Mouse (Mus musculus) stomach, postnatal 0 days (tissue): ENCODE measurements at regions not wholly inside any gene's neighbourhood (a gene's known extent, or its start where the extent isn't known, plus 50 kb on each side); places are given as distances from the start of the nearest gene placed in this dataset.

Experiments
- ATAC-seq: fragments of 200-750 bp; cut with Nextera tagmentation; 2 replicates; pipeline ENCODE4 v1.8.0; 2017; ENCODE audit not compliant: low FRiP score, low TSS enrichment
- DNase-seq: peaks from one replicate; pipeline ENCODE4 v3.0.0-alpha.2; 2016; ENCODE audit warnings: low spot score
- H3K27ac ChIP-seq: fragments of 300-500 bp; sonication (generic); replicated peaks from 2 replicates; pipeline ENCODE4 v1.5.1; 2014; ENCODE audit warnings: mild to moderate bottlenecking, control low read depth
- H3K27me3 ChIP-seq: fragments of 300-500 bp; sonication (generic); 2 replicates; pipeline ENCODE4 v1.6.1; 2014; ENCODE audit warnings: low read length; ENCODE audit not compliant: control insufficient read depth, insufficient read depth
- H3K36me3 ChIP-seq: fragments of 300-500 bp; sonication (generic); 2 replicates; pipeline ENCODE4 v1.6.1; 2014; ENCODE audit warnings: low read length, mixed read lengths; ENCODE audit not compliant: control insufficient read depth, insufficient read depth
- H3K4me1 ChIP-seq: fragments of 300-500 bp; sonication (generic); replicated peaks from 2 replicates; pipeline ENCODE4 v1.6.1; 2014; ENCODE audit warnings: antibody characterized with exemption; ENCODE audit not compliant: control insufficient read depth, insufficient read depth
- H3K4me2 ChIP-seq: fragments of 300-500 bp; sonication (generic); replicated peaks from 2 replicates; pipeline ENCODE4 v1.6.1; 2014; ENCODE audit warnings: low read depth, mild to moderate bottlenecking, control low read depth, moderate library complexity
- H3K4me3 ChIP-seq: fragments of 300-500 bp; sonication (generic); 2 replicates; pipeline ENCODE4 v1.5.1; 2014; ENCODE audit warnings: low read depth, low read length, control low read depth
- H3K9ac ChIP-seq: fragments of 300-500 bp; sonication (generic); 2 replicates; pipeline ENCODE4 v1.6.1; 2014; ENCODE audit warnings: mild to moderate bottlenecking, low read length, control low read depth, mixed read lengths
- H3K9me3 ChIP-seq: fragments of 300-500 bp; sonication (generic); 2 replicates; pipeline ENCODE4 v1.6.1; 2016; ENCODE audit warnings: low read length; ENCODE audit not compliant: control insufficient read depth
- CTCF ChIP-seq: IDR thresholded peaks from 2 replicates; pipeline ENCODE4 v1.5.1; 2016; ENCODE audit warnings: antibody characterized with exemption, low read depth, mild to moderate bottlenecking, moderate library complexity
- EP300 ChIP-seq: optimal IDR thresholded peaks from 2 replicates; pipeline ENCODE3; 2016; ENCODE audit warnings: antibody characterized with exemption
- WGBS: fragments of 180-500 bp; shearing (Covaris S2); extraction: QIAGEN DNeasy Blood & Tissue Kit; methylation state at CpG from one replicate; pipeline ENCODE4 v1.1.7; 2014; 5-methylcytosine and 5-hydroxymethylcytosine counted together

- H3K4me3 ChIP-seq, result no peak overlapping the region
- no peak overlapping the region for H3K4me2 ChIP-seq
- H3K27ac ChIP-seq, result no peak overlapping the region
- H3K27me3 ChIP-seq, result no peaks in the 10 kb centered on the region
- no peaks in the 10 kb centered on the region for H3K9me3 ChIP-seq
- H3K4me1 ChIP-seq, result no peaks in the 10 kb centered on the region
- DNase-seq (no peak), ATAC-seq (no peak)
- TF ChIP-seq CTCF (no peak), EP300 (no peak)
- no peak overlapping the region for H3K9ac ChIP-seq
- H3K36me3 ChIP-seq, result no peaks in the 10 kb centered on the region
- 61% methylated on average over 1 of the region's 1 CpGs for WGBS
Measured at GRCm38 (mm10) chr19:52177088-52177791, 86.9 kb upstream of the Ins1 start.

GRCm38 (mm10) chr19:52193813-52194212 is 70.3 kb upstream of the Ins1 start:
- Histone ChIP-seq H3K9me3 (no peaks in the 10 kb centered on the region), H3K9ac (no peak overlapping the region), H3K4me3 (no peak overlapping the region), H3K4me2 (no peak overlapping the region), H3K4me1 (no peaks in the 10 kb centered on the region), H3K27me3 (no peaks in the 10 kb centered on the region), H3K36me3 (no peaks in the 10 kb centered on the region), H3K27ac (no peak overlapping the region)
- 76% methylated on average over 2 of the region's 2 CpGs for WGBS
- DNase-seq (no peak), ATAC-seq (no peak)
- TF ChIP-seq EP300 (no peak), CTCF (peak; percentile 54)

GRCm38 (mm10) chr19:52199545-52200284 is 64.4 kb upstream of the Ins1 start:
- Histone ChIP-seq H3K27ac (no peak overlapping the region), H3K4me3 (no peak overlapping the region), H3K9ac (no peak overlapping the region), H3K9me3 (no peaks in the 10 kb centered on the region), H3K27me3 (no peaks in the 10 kb centered on the region), H3K4me2 (no peak overlapping the region), H3K36me3 (no peaks in the 10 kb centered on the region), H3K4me1 (no peaks in the 10 kb centered on the region)
- no peak for DNase-seq
- WGBS, result 76% methylated on average over 4 of the region's 4 CpGs
- TF ChIP-seq EP300 (no peak), CTCF (no peak)
- no peak for ATAC-seq

GRCm38 (mm10) chr19:52207725-52208124 is 56.4 kb upstream of the Ins1 start:
- Histone ChIP-seq H3K9ac (no peak overlapping the region), H3K4me1 (no peaks in the 10 kb centered on the region), H3K4me2 (no peak overlapping the region), H3K9me3 (no peaks in the 10 kb centered on the region), H3K27ac (no peak overlapping the region), H3K27me3 (no peaks in the 10 kb centered on the region), H3K4me3 (no peak overlapping the region), H3K36me3 (no peaks in the 10 kb centered on the region)
- DNase-seq (no peak), ATAC-seq (no peak)
- WGBS, result 40% methylated on average over 2 of the region's 2 CpGs
- TF ChIP-seq CTCF (no peak), EP300 (no peak)
